Mouse (Mus musculus) megakaryocyte, embryonic 14.5 days (primary cell): Measurements from ENCODE around the gene Eras.

Source experiments
- FLI1 ChIP-seq: IDR thresholded peaks from 2 replicates; pipeline ENCODE4 v1.6.1; 2012; ENCODE audit warnings: low read length, inconsistent platforms, mixed read lengths
- GATA1 ChIP-seq: IDR thresholded peaks from 3 replicates; pipeline ENCODE4 v1.6.1; 2012; ENCODE audit warnings: mixed read lengths, low read length, inconsistent platforms, borderline replicate concordance

DNA sequence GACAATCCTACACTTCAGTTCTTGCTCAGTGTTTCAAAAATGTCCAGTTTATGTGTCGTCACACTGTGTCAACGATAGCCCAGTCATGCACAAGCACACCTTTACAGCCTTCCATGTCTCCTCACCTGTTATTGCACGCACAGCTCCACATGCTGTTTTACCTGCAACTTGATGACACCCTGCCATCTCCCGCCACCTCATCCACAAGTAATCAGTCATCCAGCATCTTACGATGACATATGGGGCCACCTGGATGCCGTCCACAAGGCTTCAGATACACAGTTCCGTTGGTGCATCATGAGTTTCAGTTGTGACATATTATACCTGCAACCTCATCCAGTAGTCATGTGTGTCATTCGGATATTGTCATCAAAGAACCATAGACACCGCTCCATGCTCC, 30.5 kb upstream of the Eras start:
- TF ChIP-seq GATA1 (no peak), FLI1 (no peak)
